Mouse (Mus musculus): ENCODE measurements around the gene Rhox7b. TPM values are rescaled to one million over a fixed set of nuclear protein-coding genes. Genes with fewer than 3 reads are reported as not detected.
"Not testable (repeated sequence)": the region's sequence is repeated elsewhere in the genome, so short reads cannot be mapped to it uniquely, and the experiment has no call there.

The Rhox7b gene
- not detected for total RNA-seq (2021)

DNA sequence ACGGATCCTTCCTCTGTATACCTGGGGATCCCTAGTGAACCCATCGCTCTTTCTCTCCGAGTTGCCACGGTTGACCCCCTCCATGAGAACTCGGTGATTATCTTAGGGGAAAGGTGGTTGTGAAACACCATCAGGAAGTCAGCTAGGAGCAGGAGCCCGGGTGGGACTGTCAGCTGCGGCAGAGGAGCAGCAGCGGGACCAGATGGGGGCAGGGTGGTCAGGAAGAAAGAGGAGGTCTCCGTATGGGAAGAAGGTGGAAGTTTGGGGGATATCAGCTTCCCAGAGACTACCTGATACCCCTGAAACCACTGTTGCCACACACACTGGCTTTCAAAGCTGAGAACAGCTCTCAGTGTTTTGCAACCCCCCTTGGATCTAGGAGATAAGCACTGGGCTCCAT is at the start of gene Rhox7b:
Gene Rhox7b, minus strand, starts transcription at position 101 of the 400 bp plus-strand sequence.
- not testable (repeated sequence) for DNase-seq

DNA sequence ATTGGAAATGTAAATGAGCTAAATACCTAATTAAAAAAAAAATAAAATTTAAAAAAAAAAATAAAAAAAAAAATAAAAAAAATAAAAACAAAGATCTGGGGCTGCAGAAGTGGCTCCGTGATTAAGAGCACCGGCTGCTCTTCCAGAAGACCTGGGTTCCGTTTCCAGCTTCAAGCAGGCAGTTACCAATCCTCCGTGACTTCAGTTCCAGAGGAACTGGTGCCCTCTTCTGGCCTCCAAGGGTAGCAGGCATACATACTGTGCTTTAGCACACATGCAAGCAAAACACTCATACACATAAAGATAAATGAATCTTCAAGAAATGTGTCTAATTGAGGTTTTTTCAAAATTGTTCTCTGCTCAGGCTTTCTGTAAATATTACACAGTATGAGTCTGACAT is 19.3 kb upstream of the Rhox7b start:
- DNase-seq: no peak

DNA sequence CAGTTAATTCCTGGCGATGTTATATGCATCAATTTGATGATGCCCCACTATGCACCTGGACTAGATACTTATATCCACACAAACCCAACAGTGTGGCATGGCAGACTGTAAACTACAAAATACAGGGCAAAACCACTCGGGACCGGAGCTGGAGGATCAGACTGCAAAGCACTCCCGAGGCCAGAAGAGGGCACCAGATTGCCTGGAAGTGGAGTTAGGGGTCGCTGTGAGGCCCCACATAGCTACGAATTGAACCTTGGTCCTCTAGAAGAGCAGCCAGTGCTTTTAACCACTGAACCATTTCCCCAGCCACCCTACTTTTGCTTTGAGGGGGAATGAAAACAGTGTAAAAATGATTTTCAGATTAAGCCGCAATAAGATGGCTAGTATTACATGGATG is 11.5 kb upstream of the Rhox7b start:
- no peak for DNase-seq

DNA sequence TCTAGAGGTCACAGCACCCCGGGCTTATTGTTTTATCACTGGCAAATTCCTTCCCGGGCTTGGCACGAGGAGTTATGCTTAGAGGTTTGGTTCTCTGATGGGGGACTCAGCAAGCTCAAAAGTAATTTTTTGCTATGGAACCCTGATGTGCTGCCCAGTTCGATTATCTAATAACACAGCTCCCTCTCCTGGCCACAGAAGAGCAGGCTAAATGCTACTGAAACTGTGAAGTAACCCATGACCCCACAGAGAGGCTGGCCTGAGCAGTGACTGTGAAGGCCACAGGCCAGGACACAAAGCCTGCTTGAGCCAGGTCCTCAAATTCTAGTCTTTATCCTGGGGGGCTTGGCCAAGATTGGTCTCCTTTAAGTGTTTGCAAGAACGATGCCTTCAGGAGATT is 6.7 kb upstream of the Rhox7b start:
- DNase-seq: no peak

GRCm38 (mm10) chrX:37901670-37902069 is 4.6 kb upstream of the Rhox7b start, which contains the start of gene Rhox9:
Gene Rhox9, minus strand, starts transcription at chrX:37901770.
- DNase-seq: not testable (repeated sequence)

GRCm38 (mm10) chrX:37878844-37879243 is 18.2 kb downstream of the Rhox7b start, which contains the start of gene Rhox8:
Gene Rhox8, minus strand, starts transcription at chrX:37878944.
- no peak for DNase-seq

- no peak for DNase-seq
Observed at GRCm38 (mm10) chrX:37871641-37872040, 25.4 kb downstream of the Rhox7b start.

Other genes with a start within 250 kb of the Rhox7b start
- gene Rhox4g, start 245.9 kb downstream of the Rhox7b start, total RNA-seq (2021): not detected
- gene Rhox3h, start 228.5 kb downstream of the Rhox7b start, total RNA-seq (2021): not detected
- gene Rhox2h, start 224.0 kb downstream of the Rhox7b start, total RNA-seq (2021): not detected
- gene Rhox5, start 92.4 kb downstream of the Rhox7b start, total RNA-seq (2021): 1 to 10 TPM; 3.2 to 7.1 TPM
- gene Rhox6, start 70.3 kb downstream of the Rhox7b start, total RNA-seq (2021): not detected
- not detected for gene Rhox7a, start 65.5 kb downstream of the Rhox7b start, total RNA-seq (2021)
- gene Rhox8, start 18.3 kb downstream of the Rhox7b start, total RNA-seq (2021): not detected
- not detected for gene Rhox9, start 4.5 kb upstream of the Rhox7b start, total RNA-seq (2021)
- gene Btg1-ps1, start 121.6 kb upstream of the Rhox7b start, total RNA-seq (2021): not detected
- not detected for gene Btg1-ps2, start 145.9 kb upstream of the Rhox7b start, total RNA-seq (2021)
- gene Rhox10, start 169.2 kb upstream of the Rhox7b start, total RNA-seq (2021): not detected
- gene Rhox11, start 187.9 kb upstream of the Rhox7b start, total RNA-seq (2021): not detected
- gene Rhox12, start 213.7 kb upstream of the Rhox7b start, total RNA-seq (2021): not detected
- not detected for gene Rhox13, start 224.0 kb upstream of the Rhox7b start, total RNA-seq (2021)